Mouse (Mus musculus) skeletal muscle tissue, adult 2 months (tissue): ENCODE data around the gene Pxmp2.

Experiments
- DNase-seq: peaks from one replicate; pipeline ENCODE4 v3.0.0-alpha.2; 2012; ENCODE audit warnings: low read depth, low spot score

Pxmp2 gene

DNA sequence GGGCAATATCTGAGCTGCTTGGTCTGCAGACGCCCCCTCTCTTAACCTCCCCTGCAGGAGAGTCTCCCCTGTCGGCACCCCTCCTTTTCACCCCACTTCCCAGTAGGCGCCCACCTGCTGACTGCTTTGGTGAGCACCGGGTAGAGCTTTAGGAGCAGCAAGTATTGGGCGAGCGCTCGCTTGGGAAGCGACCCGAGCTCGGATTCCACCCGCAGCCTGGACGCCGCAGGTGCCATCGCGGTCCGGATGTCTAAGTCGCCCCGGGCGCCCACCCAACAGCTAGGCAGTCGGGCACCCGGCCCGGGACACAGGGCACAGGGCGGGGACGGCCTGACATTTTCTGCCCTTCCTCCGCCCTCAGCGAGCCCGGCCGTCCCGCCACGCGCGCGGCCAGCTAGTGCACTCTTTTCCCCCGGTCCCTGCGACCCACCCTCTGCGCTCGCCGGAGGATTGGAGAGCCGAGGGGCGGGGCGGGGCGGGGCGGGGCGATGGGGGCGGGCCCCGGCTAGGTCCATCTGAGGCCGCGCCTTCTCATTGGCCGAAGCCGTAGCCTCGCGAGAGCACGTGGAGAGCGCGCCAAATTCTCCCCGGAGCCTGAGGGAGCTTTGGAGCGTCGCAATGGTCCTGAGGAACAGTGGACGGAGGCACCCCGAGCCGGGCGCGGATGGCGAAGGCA lies at the start of gene Pxmp2, which contains the start of gene Pole:
Gene Pxmp2, minus strand, starts transcription at position 417 of the 676 bp plus-strand sequence.
Gene Pole, plus strand, starts transcription at position 537 of the 676 bp plus-strand sequence.
- DNase-seq: peak; percentile 86

DNA sequence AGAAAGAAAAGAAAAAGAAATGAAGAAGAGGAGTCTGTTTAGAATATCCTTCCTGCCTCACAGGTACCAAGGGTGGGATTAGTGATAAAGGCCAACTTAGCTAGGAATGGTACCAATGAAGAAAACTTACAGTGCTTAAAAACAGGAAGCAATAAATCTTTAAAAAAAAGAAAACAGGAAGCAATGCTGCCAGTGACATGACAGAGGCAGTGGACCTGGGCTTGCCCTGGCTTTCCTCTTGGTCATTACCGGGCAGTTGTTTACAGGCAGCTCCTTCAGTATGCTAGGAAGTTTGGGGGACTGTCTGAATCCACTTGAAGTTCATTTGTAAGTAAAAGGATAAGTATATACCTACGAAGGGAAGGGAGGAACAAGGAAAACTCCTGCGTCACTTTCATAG lies 44.5 kb upstream of the Pxmp2 start:
- no peak for DNase-seq

DNA sequence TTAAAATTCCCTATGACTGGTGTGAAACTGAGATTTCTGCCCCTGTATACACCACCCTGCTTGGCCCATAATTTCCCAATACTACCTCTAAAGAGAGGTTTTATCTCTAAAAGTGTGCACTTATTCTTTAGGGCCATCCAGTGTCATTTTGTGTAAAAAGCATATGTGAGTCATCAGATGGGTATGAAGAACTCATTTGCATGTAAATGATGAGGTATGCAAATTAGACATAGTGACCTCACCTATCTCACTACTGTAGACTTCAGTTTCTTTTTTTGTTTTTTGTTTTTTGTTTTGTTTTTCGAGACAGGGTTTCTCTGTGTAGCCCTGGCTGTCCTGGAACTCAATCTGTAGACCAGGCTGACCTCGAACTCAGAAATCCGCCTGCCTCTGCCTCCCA lies 27.1 kb upstream of the Pxmp2 start:
- DNase-seq: no peak

DNA sequence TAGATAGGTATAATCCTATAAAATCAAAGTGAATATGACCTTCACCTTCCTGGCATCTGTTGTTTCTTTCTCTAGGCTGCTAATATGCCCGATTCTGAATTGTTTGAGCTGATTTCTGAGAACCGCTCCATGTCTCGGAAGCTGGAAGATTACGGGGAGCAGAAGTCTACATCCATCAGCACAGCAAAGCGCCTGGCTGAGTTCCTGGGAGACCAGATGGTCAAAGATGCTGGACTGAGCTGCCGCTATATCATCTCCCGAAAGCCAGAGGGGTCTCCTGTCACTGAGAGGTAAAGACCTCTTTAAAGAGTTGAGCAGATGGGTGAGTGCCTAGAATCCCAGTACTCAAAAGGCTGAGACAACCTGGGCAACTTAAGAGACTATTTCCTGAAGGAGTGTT lies 22.9 kb upstream of the Pxmp2 start:
- no peak for DNase-seq

DNA sequence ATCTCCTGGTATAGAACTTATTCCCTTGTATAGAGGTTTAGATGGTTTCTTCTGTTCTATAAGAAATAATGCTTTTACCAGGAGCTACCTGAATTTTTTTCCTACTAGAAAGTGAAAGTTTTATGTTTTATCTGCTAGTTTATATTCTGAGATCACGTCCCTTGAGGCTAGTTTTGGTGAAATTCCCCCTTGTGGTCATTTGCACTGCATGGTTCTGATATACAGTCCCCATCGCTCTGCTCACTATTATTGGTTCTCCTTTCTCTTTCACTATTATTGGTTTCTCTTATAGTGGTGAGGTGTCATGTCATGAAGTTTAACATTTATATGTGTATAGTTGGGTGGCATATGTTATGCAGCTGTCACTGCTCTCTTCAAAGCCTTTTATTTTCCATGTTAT lies 14.6 kb upstream of the Pxmp2 start:
- no peak for DNase-seq

DNA sequence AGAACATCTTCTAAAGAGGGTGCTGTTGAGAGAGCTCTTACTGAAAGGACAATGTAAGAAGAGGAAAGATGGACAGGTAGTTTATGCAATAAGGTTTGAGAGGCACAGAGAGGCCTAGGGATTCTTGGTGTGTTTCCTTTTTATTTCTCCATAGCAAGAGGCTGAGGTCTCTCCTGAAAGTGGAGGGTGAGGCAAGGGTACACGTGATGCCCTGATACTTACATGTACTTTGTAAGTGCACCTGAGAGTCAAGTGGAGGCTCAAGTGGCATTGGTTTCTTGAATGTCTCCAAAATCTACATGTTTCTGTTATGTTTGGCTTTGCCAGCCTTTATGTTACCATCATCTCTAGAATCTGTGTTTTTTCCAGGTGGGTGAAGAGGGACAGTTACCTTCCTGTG lies 10.7 kb upstream of the Pxmp2 start:
- DNase-seq: no peak

DNA sequence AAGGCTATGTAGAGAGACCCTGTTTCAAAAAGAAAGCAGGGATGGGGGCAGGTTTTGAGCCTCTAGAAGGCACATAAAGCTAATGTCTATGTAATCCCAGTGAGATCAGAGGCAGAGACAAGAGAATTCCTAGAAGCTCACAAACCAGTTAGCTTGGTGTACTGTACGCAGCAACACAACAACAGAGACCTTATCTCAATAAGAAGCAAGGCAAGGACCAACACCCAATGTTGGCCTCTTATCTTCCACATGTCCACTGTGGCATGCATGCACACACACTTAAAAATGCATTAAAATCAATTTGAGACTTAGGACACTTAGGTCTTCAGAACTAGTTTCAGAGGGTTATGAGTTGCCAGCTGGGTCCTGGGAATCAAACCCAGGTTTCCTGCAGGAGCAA lies 5.7 kb upstream of the Pxmp2 start:
- DNase-seq: no peak

DNA sequence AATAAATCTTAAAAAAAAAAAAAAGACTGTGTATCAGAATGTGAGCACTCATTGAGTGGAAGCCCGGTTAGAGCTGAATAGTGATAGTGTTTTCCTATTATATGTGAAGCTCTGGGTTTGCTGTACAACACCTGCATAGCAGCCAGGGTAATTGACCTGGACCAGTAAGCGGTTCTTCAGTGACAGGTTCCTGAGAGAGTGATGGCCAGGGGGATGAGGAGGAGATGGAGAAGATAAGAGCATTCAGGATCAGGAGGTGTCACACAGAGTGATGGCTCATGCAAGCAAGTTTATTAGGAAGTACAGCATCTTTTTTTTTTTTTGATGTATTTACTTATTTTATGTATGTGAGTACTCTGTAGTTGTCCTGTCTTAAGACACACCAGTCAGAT lies 1.1 kb upstream of the Pxmp2 start:
- DNase-seq: no peak

DNA sequence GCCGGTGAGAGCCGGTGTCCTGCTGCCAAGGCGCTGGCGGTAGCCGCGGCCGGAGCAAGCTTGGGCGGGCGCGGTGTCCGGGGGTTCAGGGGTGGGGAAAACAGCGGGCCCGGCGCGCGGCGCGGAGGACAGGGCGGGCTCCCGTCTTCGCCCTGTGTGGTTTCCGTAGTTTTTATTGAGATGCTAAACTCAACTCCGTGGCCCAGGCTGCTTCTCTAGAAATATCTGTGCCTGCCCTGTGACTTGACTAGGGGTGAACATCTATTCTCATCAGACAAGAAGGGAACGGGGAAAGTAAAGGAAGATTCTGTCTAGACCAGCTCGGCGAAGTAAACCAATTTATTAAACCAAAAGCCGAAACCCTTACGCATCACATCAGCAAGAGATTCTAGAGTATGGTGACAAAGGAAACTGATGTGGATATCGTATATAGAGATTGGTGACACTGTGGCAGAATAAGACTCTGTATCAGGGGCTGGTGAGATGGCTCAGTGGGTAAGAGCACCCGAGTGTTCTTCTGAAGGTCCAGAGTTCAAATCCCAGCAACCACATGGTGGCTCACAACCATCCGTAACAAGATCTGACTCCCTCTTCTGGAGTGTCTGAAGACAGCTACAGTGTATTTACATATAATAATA lies 579 bp upstream of the Pxmp2 start:
- no peak for DNase-seq

DNA sequence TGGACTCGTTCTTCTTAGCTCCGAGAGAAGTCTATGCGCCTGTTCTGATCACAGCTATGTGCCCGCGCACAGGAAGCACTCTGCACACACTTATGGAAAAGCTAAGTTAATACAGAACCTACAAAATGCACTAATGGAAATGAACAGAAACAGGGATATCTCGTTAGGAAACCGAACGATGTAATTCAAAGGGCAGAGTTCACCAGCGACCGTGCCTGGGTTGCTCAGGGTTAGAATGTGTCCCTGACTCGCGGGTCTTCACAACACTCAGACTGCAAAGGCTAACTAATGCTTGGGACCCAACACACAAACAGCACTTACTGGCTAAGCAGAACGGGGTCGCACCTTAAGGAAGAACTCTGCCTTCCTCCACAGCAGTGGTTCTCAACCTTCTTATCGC lies 830 bp downstream of the Pxmp2 start:
- DNase-seq: no peak

DNA sequence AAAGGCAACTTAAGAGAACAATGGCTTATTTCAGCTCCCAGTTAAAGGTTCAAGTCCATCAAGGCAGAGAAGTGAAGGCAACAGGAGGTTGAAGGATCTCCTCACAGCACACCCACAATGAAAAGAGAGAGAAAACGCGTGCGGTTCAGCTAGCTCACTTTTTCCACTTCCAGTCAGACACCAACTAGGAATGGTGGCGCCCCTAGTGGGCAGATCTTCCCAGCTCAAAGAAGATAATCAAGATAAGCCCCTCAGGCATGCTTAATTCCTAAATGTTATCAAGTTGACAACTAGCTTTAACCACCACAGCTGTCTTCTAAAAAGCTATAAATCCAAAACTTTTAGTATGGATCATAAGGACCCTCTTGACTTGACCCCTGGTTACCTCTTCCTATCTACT lies 1.4 kb downstream of the Pxmp2 start:
- DNase-seq: no peak

DNA sequence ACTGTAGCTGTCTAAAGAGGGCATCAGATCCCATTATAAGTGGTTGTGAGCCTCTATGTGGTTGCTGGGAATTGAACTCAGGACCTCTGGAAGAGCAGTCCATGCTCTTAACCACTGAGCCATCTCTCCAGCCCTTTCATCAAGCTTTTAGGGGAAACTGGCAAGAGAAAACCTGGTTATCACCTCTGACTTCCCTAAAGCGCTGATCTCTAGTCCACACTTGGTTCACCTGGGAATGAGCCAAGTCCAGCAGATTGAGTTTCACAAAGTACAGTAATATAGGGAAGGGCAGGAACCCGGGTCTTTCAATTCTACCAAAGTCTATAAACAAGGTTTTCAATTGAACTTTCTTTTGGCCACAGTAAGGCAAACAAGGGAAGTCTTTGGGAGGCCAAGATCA lies 4.0 kb downstream of the Pxmp2 start:
- DNase-seq: no peak

DNA sequence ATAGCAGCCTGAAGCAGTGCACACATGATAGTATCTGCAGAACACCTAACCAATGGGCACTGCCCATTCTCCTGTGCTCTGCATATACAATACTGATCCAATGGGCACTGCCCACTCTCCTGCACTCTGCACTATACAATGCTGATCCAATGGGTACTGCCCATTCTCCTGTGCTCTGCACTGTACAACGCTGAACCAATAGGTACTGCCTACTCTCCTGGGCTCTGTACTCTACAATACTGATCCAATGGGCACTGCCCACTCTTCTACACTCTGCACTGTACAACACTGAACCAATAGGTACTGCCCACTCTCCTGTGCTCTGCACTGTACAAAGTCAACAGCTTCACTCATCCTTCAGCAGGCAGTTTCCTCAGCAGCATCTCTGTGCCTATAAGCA lies 9.1 kb downstream of the Pxmp2 start:
- no peak for DNase-seq

DNA sequence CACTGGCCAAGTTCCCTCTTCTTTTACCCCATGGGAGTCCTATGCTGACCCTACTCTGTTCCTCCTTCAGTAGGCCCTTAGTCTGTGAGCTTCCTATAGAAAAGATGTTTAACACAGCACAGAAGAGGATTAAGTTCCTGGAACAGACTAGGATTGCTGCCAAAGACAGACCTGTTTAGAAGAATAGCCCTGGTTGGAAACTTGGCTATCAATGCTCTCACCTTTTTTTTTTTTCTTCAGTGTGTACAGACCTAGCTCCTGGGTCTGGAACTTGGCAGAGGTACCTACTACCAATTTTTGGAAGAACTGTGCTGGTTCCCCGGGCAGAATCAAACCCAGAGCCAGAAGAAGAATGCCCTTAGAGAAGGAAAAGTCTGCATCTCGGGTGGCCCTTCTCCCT lies 9.6 kb downstream of the Pxmp2 start:
- DNase-seq: no peak

DNA sequence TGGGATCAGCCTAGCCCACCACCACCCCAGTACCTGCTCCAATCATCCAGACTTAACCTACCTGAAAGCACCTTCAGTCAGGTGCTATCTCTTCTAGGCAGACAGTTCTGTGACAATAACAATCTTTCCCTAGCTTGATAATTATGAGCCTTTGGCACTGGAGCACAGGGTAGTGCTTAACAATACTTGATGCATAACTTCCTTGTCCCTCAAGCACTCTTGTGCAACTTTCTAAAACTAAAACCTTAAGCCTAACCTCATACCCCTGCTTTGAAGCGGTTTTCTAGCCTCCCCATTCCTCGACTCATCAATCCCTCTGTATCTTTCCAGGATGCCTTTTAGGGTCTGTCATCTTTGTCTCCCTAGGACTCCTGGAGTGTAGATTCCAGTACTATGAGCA lies 11.1 kb downstream of the Pxmp2 start:
- no peak for DNase-seq

DNA sequence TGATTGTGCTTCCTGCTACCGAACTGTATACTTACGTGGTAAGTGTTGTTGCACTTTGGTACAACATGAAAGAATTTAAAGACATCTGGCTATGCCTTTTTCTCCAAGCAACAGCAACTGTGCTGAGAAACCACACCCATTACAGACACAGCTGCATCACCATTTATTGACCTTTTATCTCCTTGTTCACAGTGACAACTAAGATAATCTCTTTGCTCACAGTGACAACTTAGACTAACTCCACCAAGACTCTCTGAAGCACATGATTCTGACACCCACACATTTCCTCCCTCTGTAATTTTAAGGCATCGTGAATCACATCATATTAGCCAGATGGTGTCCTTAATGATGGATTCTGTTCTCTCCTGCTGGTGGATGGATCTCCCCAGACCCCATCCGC lies 11.8 kb downstream of the Pxmp2 start:
- no peak for DNase-seq

DNA sequence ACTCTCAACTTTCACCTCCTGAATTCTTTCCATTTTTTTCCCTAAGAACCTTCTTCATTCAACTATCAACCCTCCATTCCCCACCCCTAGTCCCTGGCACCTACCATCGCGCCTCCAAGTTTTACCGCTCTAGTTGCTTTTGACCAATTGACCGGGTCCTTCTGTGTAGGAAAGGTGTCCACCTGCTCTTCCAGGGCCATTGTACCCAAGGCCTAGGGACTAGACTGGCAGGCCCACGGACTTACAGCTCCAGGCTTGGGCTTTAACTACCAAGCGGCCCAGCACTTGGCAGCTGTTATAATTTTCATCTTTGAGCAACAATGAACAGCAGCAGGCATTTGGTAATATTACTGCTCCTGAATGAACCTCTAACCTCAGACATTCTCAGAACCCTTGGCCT lies 15.7 kb downstream of the Pxmp2 start:
- no peak for DNase-seq

DNA sequence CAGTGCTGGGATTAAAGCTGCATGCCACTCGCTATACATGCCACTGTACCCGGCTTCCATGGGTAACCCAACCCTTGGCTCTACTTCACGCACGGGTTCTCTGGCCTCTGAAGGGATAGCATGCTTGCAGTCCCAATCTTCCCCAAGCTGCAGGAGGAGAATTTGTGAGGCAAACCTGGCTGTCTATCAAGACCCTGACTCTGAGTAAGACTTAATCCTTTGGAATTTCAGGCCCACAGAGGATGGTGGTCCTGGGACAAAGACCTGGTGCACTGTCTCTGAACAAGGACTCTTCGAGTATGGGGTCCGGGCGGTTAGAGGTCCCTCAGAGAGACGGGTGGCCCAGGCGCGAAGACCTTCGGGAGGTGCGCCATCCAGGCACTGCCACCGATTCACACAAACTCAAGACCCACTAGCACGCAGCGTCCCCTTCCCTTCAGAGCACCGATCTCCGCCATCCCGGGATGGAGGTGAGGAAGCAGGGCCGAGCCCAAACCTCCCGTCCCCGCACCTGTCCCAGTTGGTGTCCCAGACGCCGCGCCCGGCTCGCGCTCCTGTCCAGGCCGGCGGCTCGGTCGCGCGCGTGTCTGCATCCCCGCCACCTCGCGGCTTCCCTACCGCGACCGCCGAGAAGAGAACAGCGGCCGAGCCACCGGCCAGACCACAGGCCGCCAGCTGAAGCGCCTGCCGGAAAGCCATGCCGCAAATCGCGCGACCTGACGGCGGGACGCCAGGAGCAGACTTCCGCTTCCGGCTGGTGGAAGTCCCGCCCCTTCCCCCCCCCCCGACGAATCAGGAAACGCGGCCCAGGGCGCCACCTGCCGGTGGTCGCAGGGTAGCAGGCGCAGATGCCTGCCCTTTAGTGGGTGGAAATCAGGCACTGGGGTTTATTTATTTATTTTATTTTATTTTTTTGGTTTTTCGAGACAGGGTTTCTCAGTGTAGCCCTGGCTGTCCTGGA lies 16.6 kb downstream of the Pxmp2 start, which contains the start of gene Pgam5:
Gene Pgam5, minus strand, starts transcription at position 773 of the 961 bp plus-strand sequence.
- DNase-seq: peak; percentile 89

DNA sequence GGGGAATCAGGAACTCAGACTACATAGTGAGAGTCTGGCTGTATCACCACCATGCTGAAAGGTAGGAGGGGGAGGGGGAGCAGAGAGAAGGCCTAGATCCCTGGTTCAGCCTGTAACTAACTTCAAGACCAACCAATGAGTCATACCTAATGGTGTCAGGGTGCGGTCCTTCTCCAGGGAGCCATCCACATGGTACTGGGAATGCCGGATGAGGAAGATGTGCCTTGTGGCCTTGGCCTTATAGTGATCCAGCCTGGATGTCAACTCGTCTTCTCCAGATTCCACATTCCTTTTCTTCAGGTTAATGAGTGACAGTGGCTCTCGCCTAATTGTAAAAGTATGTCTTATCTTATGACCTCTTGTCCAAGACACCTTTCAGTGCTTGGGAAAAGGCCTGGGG lies 19.0 kb downstream of the Pxmp2 start:
- DNase-seq: no peak

DNA sequence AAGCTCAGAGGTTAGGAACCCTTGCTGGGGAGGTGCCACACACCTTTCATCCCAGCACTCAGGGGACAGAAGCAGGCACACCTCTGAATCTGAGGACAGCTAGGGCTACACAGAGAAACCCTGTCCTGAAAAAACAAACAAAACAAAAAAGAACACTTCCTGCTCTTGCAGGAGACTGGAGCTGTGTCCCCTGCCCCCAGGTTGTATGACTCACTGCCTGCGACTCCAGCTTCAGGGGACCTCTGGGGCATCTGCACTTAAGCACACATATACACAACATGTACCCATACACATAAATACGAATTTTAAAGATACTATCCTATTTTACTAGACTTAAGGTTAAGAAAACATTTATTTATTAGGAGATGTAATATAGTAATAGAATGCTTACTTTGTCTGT lies 41.9 kb downstream of the Pxmp2 start:
- no peak for DNase-seq

DNA sequence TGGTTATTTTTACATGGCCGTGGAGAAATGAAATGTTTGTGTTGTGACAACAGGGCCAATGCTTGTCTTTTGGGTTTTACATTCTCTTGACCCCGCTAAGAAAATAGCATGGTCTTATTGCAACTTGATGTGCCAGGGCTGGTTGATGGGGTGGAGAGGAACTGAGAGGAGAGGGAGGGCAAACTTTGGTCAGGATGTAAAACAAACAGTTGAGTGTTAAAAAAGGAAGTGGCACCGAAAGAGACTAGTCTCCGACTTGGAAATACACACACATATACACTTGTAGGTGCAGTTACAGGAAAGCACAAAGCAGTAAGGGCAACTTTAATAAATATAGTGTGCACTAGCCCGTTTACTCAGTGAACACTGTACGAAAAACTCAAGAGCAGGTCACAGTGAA lies 53.6 kb downstream of the Pxmp2 start:
- DNase-seq: peak; percentile 7

DNA sequence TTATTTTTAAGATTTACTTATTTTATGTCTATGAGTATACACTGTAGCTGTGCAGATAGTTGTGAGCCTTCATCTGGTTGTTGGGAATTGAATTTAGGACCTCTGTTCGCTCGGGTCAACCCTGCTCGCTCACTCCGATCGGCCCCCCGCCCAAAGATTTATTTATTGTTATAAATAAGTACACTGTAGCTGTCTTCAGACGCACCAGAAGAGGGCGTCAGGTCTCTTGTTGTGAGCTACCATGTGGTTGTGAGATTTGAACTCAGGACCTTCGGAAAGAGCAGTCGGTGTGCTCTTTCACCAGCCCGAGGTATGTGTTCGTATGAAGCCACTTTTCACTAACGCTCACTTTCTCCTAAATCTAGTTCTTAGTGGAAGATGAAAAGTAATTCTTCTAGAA lies 54.3 kb downstream of the Pxmp2 start:
- no peak for DNase-seq
